Mouse (Mus musculus) liver, embryonic 14.5 days (tissue): ENCODE results near the gene 4930595D18Rik.

Source experiments
- CTCF ChIP-seq: IDR thresholded peaks from 2 replicates; pipeline ENCODE4 v1.5.1; 2016; ENCODE audit warnings: antibody characterized with exemption, low read depth, control low read depth
- EP300 ChIP-seq: IDR thresholded peaks from 2 replicates; pipeline ENCODE4 v1.6.1; 2016; ENCODE audit warnings: antibody characterized with exemption, low read depth

DNA sequence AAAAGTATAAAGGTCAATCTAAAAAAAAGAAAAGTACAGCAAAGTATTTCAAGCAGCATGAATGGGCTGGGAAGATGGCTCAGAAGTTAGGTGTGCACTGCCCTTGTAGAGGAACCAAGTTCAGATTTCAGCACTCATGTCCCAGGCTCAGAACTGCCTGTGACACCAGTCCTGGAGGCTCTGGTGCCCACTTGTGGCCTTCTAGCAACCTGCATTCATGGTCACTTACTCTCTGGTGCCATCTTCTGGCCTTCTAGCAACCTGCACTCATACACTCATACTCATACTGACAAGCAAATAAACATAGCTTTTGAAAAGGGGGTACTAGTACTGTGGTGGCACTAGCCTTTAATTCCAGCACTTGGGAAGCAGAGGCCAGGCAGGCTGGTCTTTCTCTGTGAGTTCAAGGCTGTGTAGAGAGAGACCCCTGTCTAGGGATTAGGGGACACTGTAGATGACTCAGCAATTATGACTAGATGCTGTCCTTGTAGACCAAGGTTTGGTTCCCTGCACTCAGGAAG is 61.9 kb downstream of the 4930595D18Rik start:
- TF ChIP-seq CTCF (peak; percentile 89), EP300 (no peak)
